Mouse (Mus musculus): ENCODE results near the gene Ddx39b. TPM values are rescaled to one million over a fixed set of nuclear protein-coding genes. Genes with fewer than 3 reads are reported as not detected.

Gene Ddx39b
- polyA plus RNA-seq, 1 experiment from 2014 or later = 141 TPM

DNA sequence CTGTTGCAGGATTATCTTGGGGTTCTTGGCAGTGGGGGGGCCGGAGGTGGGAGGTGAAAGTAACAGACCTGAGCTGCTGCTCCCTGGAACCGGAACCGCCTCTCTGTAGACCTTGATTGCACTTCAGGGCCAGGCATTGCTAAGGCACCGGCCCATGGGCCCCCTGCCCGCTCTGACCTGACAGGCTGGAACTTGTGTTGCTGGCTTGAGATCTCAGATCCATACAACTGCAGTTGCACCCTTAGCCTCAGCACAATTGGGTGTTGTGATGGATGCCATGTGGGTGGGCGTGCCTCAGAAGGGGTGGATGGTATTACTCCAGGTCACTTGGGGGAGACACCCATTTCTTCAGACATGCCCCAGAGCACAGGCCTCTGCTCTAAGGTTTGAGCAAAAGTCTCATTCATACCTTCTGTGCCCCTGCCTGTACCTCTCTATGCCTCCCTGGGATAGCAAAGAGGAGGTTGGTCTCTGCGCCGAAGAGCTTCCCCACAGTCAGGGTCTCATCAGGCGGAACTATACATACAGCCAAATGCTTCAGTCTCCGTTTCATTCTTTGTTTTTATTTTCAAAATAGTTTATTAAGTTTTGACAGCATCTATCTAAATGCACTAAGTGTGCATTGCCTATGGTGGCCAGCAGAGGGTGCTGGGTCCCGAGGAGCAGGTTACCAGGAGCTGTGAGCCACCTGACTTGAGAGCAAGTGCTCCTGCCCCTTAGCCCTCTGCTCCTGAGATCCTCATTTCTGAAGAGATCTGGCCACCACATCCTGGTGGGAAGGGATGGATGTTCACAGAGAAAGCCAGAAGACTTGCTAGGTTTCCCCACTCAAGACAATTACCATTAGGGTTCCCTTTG, 12.9 kb downstream of the Ddx39b start:
- no peak for ATAC-seq (ENCODE audit: insufficient read depth)
- Histone ChIP-seq H3K27ac (replicated peaks) (no peak overlapping the region), H3K4me1 (replicated peaks) (peaks cover 29% of the 10 kb centered on the region), H3K4me2 (no peak overlapping the region), H3K4me3 (replicated peaks) (no peak overlapping the region), H3K9ac (no peak overlapping the region), H3K36me3 (replicated peaks) (peaks cover 47% of the 10 kb centered on the region), H3K27me3 (no peaks in the 10 kb centered on the region), H3K9me3 (replicated peaks) (no peaks in the 10 kb centered on the region)
- WGBS (ENCODE audit: insufficient replicate concordance) = 61% methylated on average over 11 of the region's 11 CpGs

DNA sequence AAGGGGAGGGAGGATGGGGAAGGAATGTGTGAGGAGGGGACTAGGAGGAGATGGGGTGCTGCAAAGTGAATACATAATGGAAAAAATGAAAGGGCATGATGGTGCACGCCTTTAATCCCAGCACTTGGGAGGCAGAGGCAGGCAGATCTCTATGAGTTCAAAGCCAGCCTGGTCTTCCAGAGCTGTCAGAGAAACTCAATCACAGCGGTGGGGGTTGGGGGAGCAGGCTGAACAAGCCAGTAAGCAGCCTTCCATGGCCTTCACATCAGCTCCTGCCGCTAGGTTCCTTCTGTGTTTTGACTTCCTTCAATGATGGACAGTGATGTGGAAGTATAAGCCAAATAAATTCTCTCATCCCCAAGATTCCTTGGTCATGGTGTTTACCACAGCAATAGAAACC, 13.8 kb downstream of the Ddx39b start:
- H3K9ac ChIP-seq = no peak overlapping the region
- no peaks in the 10 kb centered on the region for H3K9me3 ChIP-seq (replicated peaks)
- no peaks in the 10 kb centered on the region for H3K27me3 ChIP-seq
- WGBS (ENCODE audit: insufficient replicate concordance) = 53% methylated on average over 3 of the region's 3 CpGs
- H3K4me1 ChIP-seq (replicated peaks) = peaks cover 30% of the 10 kb centered on the region
- peaks cover 39% of the 10 kb centered on the region for H3K36me3 ChIP-seq (replicated peaks)
- no peak overlapping the region for H3K4me3 ChIP-seq (replicated peaks)
- no peak overlapping the region for H3K4me2 ChIP-seq
- no peak overlapping the region for H3K27ac ChIP-seq (replicated peaks)
- no peak for ATAC-seq (ENCODE audit: insufficient read depth)

DNA sequence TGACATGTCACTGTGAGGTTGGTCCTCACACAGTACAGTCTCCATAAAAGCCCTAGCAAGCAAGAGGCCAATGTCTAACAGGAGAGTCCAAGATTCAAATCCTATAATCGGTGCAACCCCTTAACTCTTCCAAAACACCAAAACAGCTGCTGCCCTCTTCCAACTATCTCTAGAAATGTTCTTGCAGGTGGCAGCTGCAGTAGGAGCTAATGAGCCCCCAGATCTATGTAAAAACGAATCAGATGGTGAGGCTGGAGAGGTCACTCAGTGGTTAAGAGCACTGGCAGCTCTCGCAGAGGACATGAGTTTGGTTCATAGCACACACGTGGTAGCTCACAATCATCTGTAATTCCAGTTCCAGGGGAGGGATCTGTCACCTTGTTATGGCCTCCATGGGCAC, 14.2 kb downstream of the Ddx39b start:
- H3K4me1 ChIP-seq (replicated peaks) = peaks cover 27% of the 10 kb centered on the region
- no peak for ATAC-seq (ENCODE audit: insufficient read depth)

DNA sequence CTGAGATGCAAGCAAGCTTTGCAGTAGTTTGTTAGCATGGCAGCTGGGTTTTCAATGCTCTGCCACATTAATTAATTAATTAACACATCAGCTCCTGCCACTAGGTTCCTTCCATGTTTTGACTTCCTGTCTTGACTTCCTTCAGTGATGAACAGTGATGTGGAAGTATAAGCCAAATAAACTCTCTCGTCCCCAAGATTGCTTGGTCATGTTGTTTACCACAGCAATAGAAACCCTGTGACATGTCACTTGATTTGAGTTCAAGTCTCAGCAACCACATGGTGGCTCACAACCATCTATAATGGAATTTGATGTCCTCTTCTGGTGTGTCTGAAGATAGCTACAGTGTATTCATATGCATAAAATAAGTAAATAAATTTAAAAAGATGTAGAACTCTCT, 15.8 kb downstream of the Ddx39b start:
- Histone ChIP-seq H3K4me3 (replicated peaks) (peak overlapping the region; percentile 62), H3K4me2 (peak overlapping the region; percentile 84), H3K27ac (replicated peaks) (peak overlapping the region; percentile 83), H3K9me3 (replicated peaks) (no peaks in the 10 kb centered on the region), H3K36me3 (replicated peaks) (peaks cover 19% of the 10 kb centered on the region), H3K9ac (peak overlapping the region; percentile 62), H3K27me3 (0 out of 2 replicates have a peak, but pooled peaks cover 14% of the 10 kb centered on the region), H3K4me1 (replicated peaks) (peaks cover 34% of the 10 kb centered on the region)
- WGBS (ENCODE audit: insufficient replicate concordance) = 9% methylated on average over 1 of the region's 1 CpGs
- ATAC-seq (ENCODE audit: insufficient read depth) = peak; percentile 41; the same call in 1 of the 2 replicates

More for the DNA sequence above, 14.2 kb downstream of the Ddx39b start:
- WGBS (ENCODE audit: insufficient replicate concordance) = 41% methylated on average over 4 of the region's 4 CpGs
- H3K36me3 ChIP-seq (replicated peaks) = peaks cover 35% of the 10 kb centered on the region
- H3K27me3 ChIP-seq = 0 out of 2 replicates have a peak, but pooled peaks cover 3% of the 10 kb centered on the region
- no peak overlapping the region for H3K27ac ChIP-seq (replicated peaks)
- H3K9ac ChIP-seq = no peak overlapping the region
- H3K4me3 ChIP-seq (replicated peaks) = no peak overlapping the region
- H3K4me2 ChIP-seq = no peak overlapping the region
- H3K9me3 ChIP-seq (replicated peaks) = no peaks in the 10 kb centered on the region

DNA sequence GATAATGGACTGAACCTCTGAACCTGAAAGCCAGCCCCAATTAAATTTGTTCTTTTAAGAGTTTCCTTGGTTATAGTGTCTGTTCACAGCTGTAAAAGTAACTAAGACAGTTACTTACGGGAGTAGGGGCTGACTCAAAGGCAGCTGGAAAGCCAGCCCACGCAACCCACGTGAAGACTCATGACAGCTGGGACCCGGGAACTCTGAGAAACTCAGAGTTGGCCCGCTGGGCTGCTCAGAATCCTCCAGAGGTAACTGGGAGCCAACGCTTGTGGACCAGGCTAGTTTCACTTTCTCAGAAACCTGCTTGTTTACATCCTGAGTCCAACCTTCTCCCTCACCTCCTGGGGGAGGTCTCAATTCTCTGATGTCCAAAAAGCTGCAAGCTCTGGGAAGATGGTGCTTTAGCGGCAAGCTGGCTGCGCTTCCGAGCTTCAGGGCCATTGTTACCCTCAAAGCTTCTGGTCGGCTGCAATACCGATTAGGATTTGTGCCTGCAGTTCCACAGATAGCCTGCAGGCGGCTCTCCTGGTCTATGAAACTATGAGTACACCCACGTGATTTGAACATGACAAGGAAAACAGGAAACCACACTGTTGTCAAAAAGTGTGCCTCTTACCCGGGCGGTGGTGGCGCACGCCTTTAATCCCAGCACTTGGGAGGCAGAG, 16.4 kb downstream of the Ddx39b start:
- H3K27me3 ChIP-seq = 0 out of 2 replicates have a peak, but pooled peaks cover 14% of the 10 kb centered on the region
- peak overlapping the region; percentile 62 for H3K9ac ChIP-seq
- peak overlapping the region; percentile 83 for H3K27ac ChIP-seq (replicated peaks)
- peaks cover 14% of the 10 kb centered on the region for H3K36me3 ChIP-seq (replicated peaks)
- ATAC-seq (ENCODE audit: insufficient read depth) = peak; percentile 24; the same call in 1 of the 2 replicates
- H3K4me2 ChIP-seq = peak overlapping the region; percentile 84
- H3K4me1 ChIP-seq (replicated peaks) = peaks cover 38% of the 10 kb centered on the region
- H3K4me3 ChIP-seq (replicated peaks) = peak overlapping the region; percentile 62
- H3K9me3 ChIP-seq (replicated peaks) = no peaks in the 10 kb centered on the region
- WGBS (ENCODE audit: insufficient replicate concordance) = 7% methylated on average over 17 of the region's 17 CpGs

DNA sequence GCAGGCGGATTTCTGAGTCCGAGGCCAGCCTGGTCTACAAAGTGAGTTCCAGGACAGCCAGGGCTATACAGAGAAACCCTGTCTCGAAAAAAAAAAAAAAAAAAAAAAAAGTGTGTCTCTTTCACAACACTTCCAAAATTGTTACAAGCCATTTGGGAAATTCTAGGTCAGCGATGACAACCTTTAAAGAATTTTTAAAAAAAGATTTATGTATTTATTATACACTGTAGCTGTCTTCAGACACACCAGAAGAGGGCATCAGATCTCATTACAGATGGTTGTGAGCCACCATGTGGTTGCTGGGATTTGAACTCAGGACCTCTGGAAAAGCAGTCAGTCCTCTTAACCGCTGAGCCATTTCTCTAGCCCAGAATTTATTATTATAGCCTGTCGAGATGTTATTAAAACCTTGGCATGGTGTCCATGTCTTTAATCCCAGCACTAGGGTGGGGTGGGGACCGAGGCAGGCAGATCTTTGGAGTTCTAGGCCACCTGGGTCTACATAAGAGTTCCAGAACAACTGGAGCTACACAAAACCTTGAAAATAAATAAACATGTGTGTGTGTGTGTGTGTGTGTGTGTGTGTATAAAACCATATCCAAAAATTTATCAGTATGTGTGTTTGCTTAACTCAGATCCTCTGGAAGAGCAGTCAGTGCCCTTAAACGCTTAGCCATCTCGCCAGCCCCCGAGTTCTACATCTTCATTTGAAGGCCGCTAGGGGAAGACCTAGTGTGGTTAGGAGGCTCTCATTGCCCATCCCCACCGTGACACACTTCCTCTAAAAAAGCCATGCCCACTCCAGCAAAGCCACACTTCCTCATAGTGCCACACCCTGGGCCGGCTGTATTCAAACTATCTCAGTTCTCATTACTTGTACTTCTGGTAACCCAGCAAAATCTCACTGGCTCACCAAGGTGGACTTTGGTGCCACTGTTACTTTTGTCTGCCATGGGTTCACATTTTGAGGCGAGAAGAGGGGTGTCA, 17.2 kb downstream of the Ddx39b start:
- Histone ChIP-seq H3K27ac (replicated peaks) (peak overlapping the region; percentile 42), H3K4me1 (replicated peaks) (peaks cover 41% of the 10 kb centered on the region), H3K4me3 (replicated peaks) (0 out of 2 replicates have a peak overlapping the region, but pooled peaks have one; percentile 62), H3K36me3 (replicated peaks) (peaks cover 5% of the 10 kb centered on the region), H3K9ac (no peak overlapping the region), H3K27me3 (peaks cover 21% of the 10 kb centered on the region), H3K4me2 (peak overlapping the region; percentile 84), H3K9me3 (replicated peaks) (no peaks in the 10 kb centered on the region)
- no peak for ATAC-seq (ENCODE audit: insufficient read depth)
- WGBS (ENCODE audit: insufficient replicate concordance) = 23% methylated on average over 14 of the region's 14 CpGs

DNA sequence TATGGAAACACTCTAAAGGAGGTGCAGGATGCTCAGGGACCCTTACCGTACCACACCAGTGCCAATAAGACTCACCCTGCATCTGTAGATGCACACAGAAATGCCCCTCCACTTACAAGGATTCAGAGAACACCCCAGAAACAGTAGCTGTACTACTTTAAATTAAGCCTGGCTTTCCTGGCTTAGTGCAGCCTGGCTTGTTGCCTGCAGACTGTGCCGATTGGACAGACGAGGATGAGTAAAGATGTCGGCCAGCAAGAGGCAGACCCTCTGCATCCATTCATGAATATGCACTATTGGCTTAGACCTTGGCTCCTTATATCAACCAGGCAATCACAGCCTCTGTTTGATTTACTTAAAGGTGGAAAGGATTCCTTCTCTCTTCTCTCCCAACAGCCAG, 18.1 kb downstream of the Ddx39b start:
- Histone ChIP-seq H3K36me3 (replicated peaks) (no peaks in the 10 kb centered on the region), H3K4me1 (replicated peaks) (peaks cover 44% of the 10 kb centered on the region), H3K9me3 (replicated peaks) (no peaks in the 10 kb centered on the region), H3K27ac (replicated peaks) (0 out of 2 replicates have a peak overlapping the region, but pooled peaks have one; percentile 42), H3K27me3 (peaks cover 23% of the 10 kb centered on the region), H3K4me2 (no peak overlapping the region), H3K4me3 (replicated peaks) (no peak overlapping the region), H3K9ac (no peak overlapping the region)
- ATAC-seq (ENCODE audit: insufficient read depth) = no peak
- 79% methylated on average over 4 of the region's 4 CpGs for WGBS (ENCODE audit: insufficient replicate concordance)

DNA sequence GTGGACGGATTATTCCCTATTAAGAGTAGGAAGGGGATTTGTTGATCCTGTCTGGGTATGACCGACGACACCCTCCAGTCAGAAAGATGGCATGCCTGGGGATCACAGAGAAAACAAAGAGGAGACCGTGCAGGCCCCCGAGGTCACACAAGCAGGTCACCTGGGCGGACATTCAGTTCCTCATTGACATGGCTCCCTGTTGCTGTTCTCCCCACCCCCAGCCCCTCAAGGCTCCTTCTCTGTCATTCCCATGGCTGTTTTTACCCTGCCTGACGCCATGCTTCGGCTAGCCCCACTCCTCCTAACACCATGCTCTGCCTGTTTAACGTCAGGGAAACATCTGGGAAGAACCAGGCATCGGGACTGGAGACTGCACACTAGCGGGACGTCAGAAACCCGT, 20.1 kb downstream of the Ddx39b start:
- Histone ChIP-seq H3K27me3 (peaks cover 23% of the 10 kb centered on the region), H3K9ac (no peak overlapping the region), H3K36me3 (replicated peaks) (no peaks in the 10 kb centered on the region), H3K9me3 (replicated peaks) (no peaks in the 10 kb centered on the region), H3K4me3 (replicated peaks) (no peak overlapping the region), H3K4me1 (replicated peaks) (peaks cover 44% of the 10 kb centered on the region), H3K4me2 (no peak overlapping the region), H3K27ac (replicated peaks) (no peak overlapping the region)
- WGBS (ENCODE audit: insufficient replicate concordance) = 73% methylated on average over 13 of the region's 13 CpGs
- ATAC-seq (ENCODE audit: insufficient read depth) = no peak

DNA sequence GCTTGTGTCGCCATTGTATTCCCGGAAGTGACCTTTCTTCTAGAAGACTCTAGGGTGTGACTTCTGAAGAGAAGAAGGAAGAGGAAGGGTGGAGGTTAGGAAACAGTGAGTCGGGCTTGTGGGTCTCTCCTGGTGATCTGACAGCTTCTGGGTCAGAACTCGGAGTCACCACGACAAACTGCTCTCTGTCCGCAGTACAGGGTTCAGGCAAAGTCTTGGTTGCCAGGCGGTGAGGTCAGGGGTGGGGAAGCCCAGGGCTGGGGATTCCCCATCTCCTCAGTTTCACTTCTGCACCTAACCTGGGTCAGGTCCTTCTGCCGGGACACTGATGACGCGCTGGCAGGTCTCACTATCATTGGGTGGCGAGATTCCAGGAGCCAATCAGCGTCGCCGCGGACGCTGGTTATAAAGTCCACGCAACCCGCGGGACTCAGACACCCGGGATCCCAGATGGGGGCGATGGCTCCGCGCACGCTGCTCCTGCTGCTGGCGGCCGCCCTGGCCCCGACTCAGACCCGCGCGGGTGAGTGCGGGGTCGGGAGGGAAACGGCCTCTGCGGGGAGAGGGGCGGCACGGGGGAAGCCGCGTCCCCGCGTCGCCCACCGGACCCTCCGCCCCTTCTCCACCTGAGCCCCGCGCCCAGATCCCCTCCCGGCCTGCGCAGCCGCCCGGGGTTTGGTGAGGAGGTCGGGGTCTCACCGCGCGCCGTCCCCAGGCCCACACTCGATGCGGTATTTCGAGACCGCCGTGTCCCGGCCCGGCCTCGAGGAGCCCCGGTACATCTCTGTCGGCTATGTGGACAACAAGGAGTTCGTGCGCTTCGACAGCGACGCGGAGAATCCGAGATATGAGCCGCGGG, 21.3 kb downstream of the Ddx39b start, which contains the start of gene H2-D1:
Gene H2-D1, plus strand, starts transcription at position 67 of the 859 bp plus-strand sequence.
- H3K36me3 ChIP-seq (replicated peaks) = no peaks in the 10 kb centered on the region
- H3K27ac ChIP-seq (replicated peaks) = peak within 1 kb of the TSS; percentile 62
- no peaks in the 10 kb centered on the region for H3K9me3 ChIP-seq (replicated peaks)
- WGBS (ENCODE audit: insufficient replicate concordance) = under 1% methylated on average over 73 of the region's 73 CpGs
- peak; percentile 86 for ATAC-seq (ENCODE audit: insufficient read depth)
- H3K4me2 ChIP-seq = peak within 1 kb of the TSS; percentile 100
- H3K27me3 ChIP-seq = peaks cover 23% of the 10 kb centered on the region
- H3K9ac ChIP-seq = peak within 1 kb of the TSS; percentile 78
- peak within 1 kb of the TSS; percentile 83 for H3K4me3 ChIP-seq (replicated peaks)
- peaks cover 33% of the 10 kb centered on the region for H3K4me1 ChIP-seq (replicated peaks)

DNA sequence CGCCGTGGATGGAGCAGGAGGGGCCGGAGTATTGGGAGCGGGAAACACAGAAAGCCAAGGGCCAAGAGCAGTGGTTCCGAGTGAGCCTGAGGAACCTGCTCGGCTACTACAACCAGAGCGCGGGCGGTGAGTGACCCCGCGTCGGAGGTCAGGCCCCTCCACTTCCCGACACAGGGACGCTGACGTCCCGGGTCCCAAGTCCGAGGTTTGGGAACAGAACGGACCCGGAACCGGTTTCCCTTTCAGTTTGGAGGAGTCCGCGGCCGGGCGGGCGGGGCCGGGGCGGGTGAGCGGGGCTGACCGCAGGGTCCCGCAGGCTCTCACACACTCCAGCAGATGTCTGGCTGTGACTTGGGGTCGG, 22.0 kb downstream of the Ddx39b start:
- ATAC-seq (ENCODE audit: insufficient read depth) = peak; percentile 17
- Histone ChIP-seq H3K4me1 (replicated peaks) (peaks cover 28% of the 10 kb centered on the region), H3K9me3 (replicated peaks) (no peaks in the 10 kb centered on the region), H3K36me3 (replicated peaks) (no peaks in the 10 kb centered on the region), H3K9ac (peak overlapping the region; percentile 78), H3K4me3 (replicated peaks) (peak overlapping the region; percentile 83), H3K27me3 (peaks cover 23% of the 10 kb centered on the region), H3K27ac (replicated peaks) (peak overlapping the region; percentile 62; the same call in 1 of the 2 replicates), H3K4me2 (peak overlapping the region; percentile 100)
- WGBS (ENCODE audit: insufficient replicate concordance) = under 1% methylated on average over 31 of the region's 31 CpGs
